Mouse (Mus musculus) MEL (cell line): ENCODE results near the gene Emilin2.

Source experiments
- CTCF ChIP-seq, 3 experiments: IDR thresholded peaks in 2 of 3; conservative IDR thresholded peaks in 1 of 3; 2 replicates each; pipeline ENCODE4 v1.5.1; 2011 to 2012; ENCODE audit warnings: low read length in 3 of 3, low read depth in 2 of 3, mild to moderate bottlenecking in 2 of 3, improper control_type of control experiment in 1 of 3, inconsistent platforms in 1 of 3, mixed read lengths in 1 of 3, moderate library complexity in 1 of 3; ENCODE audit not compliant: control insufficient read depth in 1 of 3, insufficient read depth in 1 of 3, poor library complexity in 1 of 3, severe bottlenecking in 1 of 3
- EP300 ChIP-seq, 2 experiments: IDR thresholded peaks; 2 replicates each; pipeline ENCODE4 v1.6.1; 2011; ENCODE audit warnings: improper control_type of control experiment in 2 of 2, low read length in 2 of 2, low read depth in 1 of 2, mild to moderate bottlenecking in 1 of 2
- TCF12 ChIP-seq: IDR thresholded peaks from 2 replicates; pipeline ENCODE4 v1.6.1; 2014; ENCODE audit warnings: low read depth, mild to moderate bottlenecking, inconsistent platforms, low read length, improper control_type of control experiment, moderate library complexity
- ZC3H11A ChIP-seq: IDR thresholded peaks from 2 replicates; pipeline ENCODE4 v1.6.1; 2012; ENCODE audit warnings: low read depth, mild to moderate bottlenecking, inconsistent platforms, low read length, improper control_type of control experiment
- ZNF384 ChIP-seq: IDR thresholded peaks from 2 replicates; pipeline ENCODE4 v1.6.1; 2012; ENCODE audit warnings: low read depth, mild to moderate bottlenecking, inconsistent platforms, low read length, improper control_type of control experiment

DNA sequence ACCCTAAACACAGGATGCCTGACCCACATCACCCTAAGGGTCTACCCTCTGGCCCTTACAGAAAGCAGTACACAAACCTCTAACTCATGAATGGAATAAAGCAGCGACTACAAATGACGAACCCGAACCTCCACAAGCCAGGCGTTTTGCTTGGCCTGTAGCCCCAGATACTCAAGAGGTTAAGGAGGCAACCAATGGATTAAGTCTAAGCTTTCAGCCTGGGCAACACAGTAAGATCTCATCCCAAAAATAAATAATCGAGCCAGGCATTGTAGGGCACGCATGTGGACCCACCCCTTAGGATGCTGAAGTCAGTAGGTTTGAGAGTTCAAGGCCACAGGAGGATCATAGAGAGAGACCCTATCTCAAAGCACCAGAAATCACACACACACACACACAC is 5.7 kb downstream of the Emilin2 start:
- no peak for TF ChIP-seq ZC3H11A
- TF ChIP-seq EP300 (IDR thresholded peaks at IDR 0.05; ENCODE audit: low read depth in 1 of 2, low read length in 2 of 2), result no peak
- TF ChIP-seq ZNF384, result no peak
- TF ChIP-seq TCF12, result no peak
- no peak for TF ChIP-seq CTCF (IDR thresholded peaks at IDR 0.05 in 2 of 3, conservative IDR thresholded peaks at IDR 0.05 in 1 of 3; ENCODE audit: control insufficient read depth in 1 of 3, insufficient read depth in 1 of 3, low read depth in 2 of 3, low read length in 3 of 3, poor library complexity in 1 of 3, severe bottlenecking in 1 of 3)
